Mouse (Mus musculus) lung, postnatal 0 days (tissue): ENCODE results near the gene Nop56. TPM values are rescaled to one million over a fixed set of nuclear protein-coding genes. Genes with fewer than 3 reads are reported as not detected.

ENCODE experiments used
- ATAC-seq: fragments of 200-750 bp; cut with Nextera tagmentation; 2 replicates; pipeline ENCODE4 v1.8.0; 2017; ENCODE audit warnings: moderate library complexity
- DNase-seq: peaks from one replicate; pipeline ENCODE4 v3.0.0-alpha.2; 2016; ENCODE audit warnings: low spot score
- H3K27ac ChIP-seq: fragments of 300-500 bp; sonication (generic); 2 replicates; pipeline ENCODE4 v1.5.1; 2014; ENCODE audit warnings: antibody characterized with exemption, mild to moderate bottlenecking, low read length, mixed read lengths
- H3K27me3 ChIP-seq: fragments of 300-500 bp; sonication (generic); replicated peaks from 2 replicates; pipeline ENCODE4 v1.6.1; 2014; ENCODE audit warnings: low read length, mixed read lengths; ENCODE audit not compliant: insufficient read depth
- H3K36me3 ChIP-seq: fragments of 300-500 bp; sonication (generic); 2 replicates; pipeline ENCODE4 v1.6.1; 2014; ENCODE audit warnings: low read length, mixed read lengths; ENCODE audit not compliant: insufficient read depth
- H3K4me1 ChIP-seq: fragments of 300-500 bp; sonication (generic); 2 replicates; pipeline ENCODE4 v1.6.1; 2014; ENCODE audit warnings: antibody characterized with exemption, low read depth, low read length, mixed read lengths; ENCODE audit not compliant: insufficient read depth
- H3K4me2 ChIP-seq: fragments of 300-500 bp; sonication (generic); replicated peaks from 2 replicates; pipeline ENCODE4 v1.6.1; 2014; ENCODE audit warnings: low read depth, mild to moderate bottlenecking, low read length, moderate library complexity, mixed read lengths
- H3K4me3 ChIP-seq: fragments of 300-500 bp; sonication (generic); 2 replicates; pipeline ENCODE4 v1.5.1; 2014; ENCODE audit warnings: low read depth, low read length
- H3K9ac ChIP-seq: fragments of 300-500 bp; sonication (generic); replicated peaks from 2 replicates; pipeline ENCODE4 v1.6.1; 2014; ENCODE audit warnings: low read depth, mild to moderate bottlenecking
- H3K9me3 ChIP-seq: fragments of 300-500 bp; sonication (generic); 2 replicates; pipeline ENCODE4 v1.6.1; 2016; ENCODE audit warnings: low read length, mixed read lengths
- CTCF ChIP-seq: IDR thresholded peaks from 2 replicates; pipeline ENCODE4 v1.5.1; 2016; ENCODE audit warnings: antibody characterized with exemption, mild to moderate bottlenecking
- EP300 ChIP-seq: IDR thresholded peaks from 2 replicates; pipeline ENCODE4 v1.6.1; 2016; ENCODE audit warnings: antibody characterized with exemption, mild to moderate bottlenecking, control low read depth
- WGBS: fragments of 180-500 bp; shearing (Covaris S2); extraction: QIAGEN DNeasy Blood & Tissue Kit; methylation state at CpG from one replicate; pipeline ENCODE4 v1.1.7; 2014; 5-methylcytosine and 5-hydroxymethylcytosine counted together
- polyA plus RNA-seq: library from polyadenylated mRNA; unstranded; fragments of >200 nt; fragmentation: Nextera tagmentation; extraction: Ambion mirVana; gene quantifications from 2 replicates; pipeline ENCODE4 v1.2.1, GENCODE M21; 2015

Nop56 gene
- polyA plus RNA-seq, 1 experiment from 2014 or later, result 56.1 TPM

- H3K4me1 ChIP-seq, result peaks cover 6% of the 10 kb centered on the region
- H3K4me2 ChIP-seq, result no peak overlapping the region
- no peaks in the 10 kb centered on the region for H3K36me3 ChIP-seq
- no peak overlapping the region for H3K4me3 ChIP-seq
- H3K9ac ChIP-seq, result no peak overlapping the region
- H3K9me3 ChIP-seq, result no peaks in the 10 kb centered on the region
- no peak overlapping the region for H3K27ac ChIP-seq
- WGBS, result 38% methylated on average over 3 of the region's 3 CpGs
- H3K27me3 ChIP-seq, result peaks cover 20% of the 10 kb centered on the region
- DNase-seq (no peak), ATAC-seq (no peak)
- TF ChIP-seq CTCF, result no peak
- no peak for TF ChIP-seq EP300
These were observed 18.8 kb downstream of the Nop56 start for GRCm38 (mm10) chr2:130293009-130293408.

GRCm38 (mm10) chr2:130293486-130293885 lies 19.3 kb downstream of the Nop56 start:
- DNase-seq, result no peak
- Histone ChIP-seq H3K9ac (no peak overlapping the region), H3K4me2 (no peak overlapping the region)

GRCm38 (mm10) chr2:130294218-130294935 lies 20.1 kb downstream of the Nop56 start:
- peak overlapping the region; percentile 93 for H3K4me2 ChIP-seq
- 0 out of 2 replicates have a peak overlapping the region, but pooled peaks have one; percentile 29 for H3K9ac ChIP-seq
- TF ChIP-seq EP300 (no peak), CTCF (no peak)
- H3K9me3 ChIP-seq, result no peaks in the 10 kb centered on the region
- peaks cover 20% of the 10 kb centered on the region for H3K27me3 ChIP-seq
- no peaks in the 10 kb centered on the region for H3K36me3 ChIP-seq
- peaks cover 6% of the 10 kb centered on the region for H3K4me1 ChIP-seq
- 10% methylated on average over 20 of the region's 20 CpGs for WGBS
- DNase-seq (no peak), ATAC-seq (no peak; the same call in 1 of the 2 replicates)
- H3K4me3 ChIP-seq, result peak overlapping the region; percentile 69
- no peak overlapping the region for H3K27ac ChIP-seq

More at GRCm38 (mm10) chr2:130293486-130293885, 19.3 kb downstream of the Nop56 start:
- H3K4me3 ChIP-seq, result no peak overlapping the region
- no peak overlapping the region for H3K27ac ChIP-seq
- peak; percentile 13; the same call in 1 of the 2 replicates for ATAC-seq
- peaks cover 6% of the 10 kb centered on the region for H3K4me1 ChIP-seq
- peaks cover 20% of the 10 kb centered on the region for H3K27me3 ChIP-seq
- 8% methylated on average over 4 of the region's 4 CpGs for WGBS
- no peaks in the 10 kb centered on the region for H3K9me3 ChIP-seq
- H3K36me3 ChIP-seq, result no peaks in the 10 kb centered on the region
- TF ChIP-seq EP300, result no peak
- no peak for TF ChIP-seq CTCF

GRCm38 (mm10) chr2:130294936-130295277 lies 20.7 kb downstream of the Nop56 start, which contains the start of gene Ebf4:
TSS of gene Ebf4 (plus strand) at chr2:130295169.
- peak within 1 kb of the TSS; percentile 93 for H3K4me2 ChIP-seq
- no peak within 1 kb of the TSS for H3K27ac ChIP-seq
- H3K9ac ChIP-seq, result peak within 1 kb of the TSS; percentile 29; the same call in 1 of the 2 replicates
- DNase-seq, result peak; percentile 44
- H3K4me1 ChIP-seq, result peaks cover 6% of the 10 kb centered on the region
- TF ChIP-seq EP300 (no peak), CTCF (no peak)
- 5% methylated on average over 4 of the region's 39 CpGs for WGBS
- no peaks in the 10 kb centered on the region for H3K9me3 ChIP-seq
- ATAC-seq, result peak; percentile 81
- H3K27me3 ChIP-seq, result peaks cover 20% of the 10 kb centered on the region
- peak within 1 kb of the TSS; percentile 69 for H3K4me3 ChIP-seq
- no peaks in the 10 kb centered on the region for H3K36me3 ChIP-seq

GRCm38 (mm10) chr2:130295331-130296133 lies 21.3 kb downstream of the Nop56 start:
- Histone ChIP-seq H3K4me2 (peak overlapping the region; percentile 93), H3K27ac (no peak overlapping the region), H3K9me3 (no peaks in the 10 kb centered on the region), H3K27me3 (peaks cover 20% of the 10 kb centered on the region), H3K36me3 (no peaks in the 10 kb centered on the region), H3K9ac (peak overlapping the region; percentile 29; the same call in 1 of the 2 replicates), H3K4me1 (peaks cover 6% of the 10 kb centered on the region), H3K4me3 (peak overlapping the region; percentile 69)
- no peak for TF ChIP-seq CTCF
- no peak for TF ChIP-seq EP300
- peak; percentile 44 for DNase-seq
- 1% methylated on average over 40 of the region's 99 CpGs for WGBS
- peak; percentile 56 for ATAC-seq

- H3K9ac ChIP-seq, result no peak overlapping the region
- H3K27me3 ChIP-seq, result peaks cover 20% of the 10 kb centered on the region
- H3K4me2 ChIP-seq, result peak overlapping the region; percentile 93
- DNase-seq (peak; percentile 18), ATAC-seq (no peak; the same call in 1 of the 2 replicates)
- no peak overlapping the region for H3K27ac ChIP-seq
- H3K36me3 ChIP-seq, result no peaks in the 10 kb centered on the region
- peaks cover 6% of the 10 kb centered on the region for H3K4me1 ChIP-seq
- 5% methylated on average over 20 of the region's 20 CpGs for WGBS
- TF ChIP-seq CTCF (no peak), EP300 (no peak)
- no peaks in the 10 kb centered on the region for H3K9me3 ChIP-seq
- peak overlapping the region; percentile 69 for H3K4me3 ChIP-seq
These were observed 22.0 kb downstream of the Nop56 start for GRCm38 (mm10) chr2:130296134-130296745.
